Mouse (Mus musculus): ENCODE measurements at regions not wholly inside any gene's neighbourhood (a gene's known extent, or its start where the extent isn't known, plus 50 kb on each side); places are given as distances from the start of the nearest gene placed in this dataset.

- intact Hi-C loops (cut with DNase I): no loop called here
- no peak for DNase-seq
Observed at GRCm38 (mm10) chr15:72296648-72297047, 1537.7 kb upstream of the Gm6569 start.

GRCm38 (mm10) chr15:72312417-72312816 lies 1521.9 kb upstream of the Gm6569 start:
- intact Hi-C loops (cut with DNase I): no loop called here

GRCm38 (mm10) chr15:72321528-72321927 lies 1512.8 kb upstream of the Gm6569 start:
- no peak for DNase-seq
- intact Hi-C loops (cut with DNase I): no loop called here

More at GRCm38 (mm10) chr15:72312417-72312816, 1521.9 kb upstream of the Gm6569 start:
- no peak for DNase-seq

- no peak for DNase-seq
- intact Hi-C loops (cut with DNase I): no loop called here
Observed at GRCm38 (mm10) chr15:72322127-72322526, 1512.2 kb upstream of the Gm6569 start.

- no peak for DNase-seq
- intact Hi-C loops (cut with DNase I): no loop called here
Observed at GRCm38 (mm10) chr15:72323158-72323557, 1511.2 kb upstream of the Gm6569 start.

- no peak for DNase-seq
- intact Hi-C loops (cut with DNase I): no loop called here
Observed at GRCm38 (mm10) chr15:72331262-72331661, 1503.1 kb upstream of the Gm6569 start.

- no peak for DNase-seq
- intact Hi-C loops (cut with DNase I): no loop called here
Observed at GRCm38 (mm10) chr15:72334497-72334896, 1499.9 kb upstream of the Gm6569 start.

- DNase-seq: no peak
- intact Hi-C loops (cut with DNase I): no loop called here
Observed at GRCm38 (mm10) chr15:72339629-72340028, 1494.7 kb upstream of the Gm6569 start.

GRCm38 (mm10) chr15:72341991-72342390 lies 1492.4 kb upstream of the Gm6569 start:
- intact Hi-C loops (cut with DNase I): no loop called here
- no peak for DNase-seq

- DNase-seq: no peak
- intact Hi-C loops (cut with DNase I): no loop called here
Observed at GRCm38 (mm10) chr15:72342504-72342903, 1491.9 kb upstream of the Gm6569 start.

- intact Hi-C loops (cut with DNase I): no loop called here
- DNase-seq: no peak
Observed at GRCm38 (mm10) chr15:72343794-72344193, 1490.6 kb upstream of the Gm6569 start.

GRCm38 (mm10) chr15:72353371-72353770 lies 1481.0 kb upstream of the Gm6569 start:
- intact Hi-C loops (cut with DNase I): no loop called here

GRCm38 (mm10) chr15:72355626-72356025 lies 1478.7 kb upstream of the Gm6569 start:
- intact Hi-C loops (cut with DNase I): no loop called here
- DNase-seq: no peak

More at GRCm38 (mm10) chr15:72353371-72353770, 1481.0 kb upstream of the Gm6569 start:
- no peak for DNase-seq

GRCm38 (mm10) chr15:72359636-72360035 lies 1474.7 kb upstream of the Gm6569 start:
- DNase-seq: no peak
- intact Hi-C loops (cut with DNase I): no loop called here

GRCm38 (mm10) chr15:72360049-72360448 lies 1474.3 kb upstream of the Gm6569 start:
- DNase-seq: no peak
- intact Hi-C loops (cut with DNase I): no loop called here

GRCm38 (mm10) chr15:72360463-72361030 lies 1473.8 kb upstream of the Gm6569 start:
- intact Hi-C loops (cut with DNase I): no loop called here
- DNase-seq: no peak

- intact Hi-C loops (cut with DNase I): no loop called here
- no peak for DNase-seq
Observed at GRCm38 (mm10) chr15:72373041-72373440, 1461.3 kb upstream of the Gm6569 start.

GRCm38 (mm10) chr15:72377201-72377600 lies 1457.2 kb upstream of the Gm6569 start:
- no peak for DNase-seq
- intact Hi-C loops (cut with DNase I): no loop called here

GRCm38 (mm10) chr15:72379291-72379690 lies 1455.1 kb upstream of the Gm6569 start:
- intact Hi-C loops (cut with DNase I): no loop called here
- no peak for DNase-seq

GRCm38 (mm10) chr15:72381164-72381563 lies 1453.2 kb upstream of the Gm6569 start:
- DNase-seq: no peak
- intact Hi-C loops (cut with DNase I): no loop called here

- DNase-seq: no peak
- intact Hi-C loops (cut with DNase I): no loop called here
Observed at GRCm38 (mm10) chr15:72381744-72382143, 1452.6 kb upstream of the Gm6569 start.

- intact Hi-C loops (cut with DNase I): no loop called here
- no peak for DNase-seq
Observed at GRCm38 (mm10) chr15:72382521-72382920, 1451.8 kb upstream of the Gm6569 start.

- intact Hi-C loops (cut with DNase I): no loop called here
- no peak for DNase-seq
Observed at GRCm38 (mm10) chr15:72383062-72383461, 1451.3 kb upstream of the Gm6569 start.
